Mouse (Mus musculus) E14TG2a.4 (cell line): ENCODE measurements at regions not wholly inside any gene's neighbourhood (a gene's known extent, or its start where the extent isn't known, plus 50 kb on each side); places are given as distances from the start of the nearest gene placed in this dataset.

Source experiments
- H3K27me3 ChIP-seq: 2 replicates; pipeline ENCODE4 v1.6.1; 2014; ENCODE audit warnings: low read length, control low read depth; ENCODE audit not compliant: insufficient read depth
- H3K36me3 ChIP-seq: 2 replicates; pipeline ENCODE4 v1.6.1; 2014; ENCODE audit warnings: low read length, control low read depth; ENCODE audit not compliant: insufficient read depth
- H3K4me1 ChIP-seq: replicated peaks from 2 replicates; pipeline ENCODE4 v1.6.1; 2014; ENCODE audit warnings: low read depth, low read length, control low read depth
- H3K4me3 ChIP-seq: replicated peaks from 2 replicates; pipeline ENCODE4 v1.5.1; 2014; ENCODE audit warnings: mild to moderate bottlenecking, low read length
- H3K9me3 ChIP-seq: 2 replicates; pipeline ENCODE4 v1.6.1; 2014; ENCODE audit warnings: low read length, control low read depth
- CTCF ChIP-seq: conservative IDR thresholded peaks from 2 replicates; pipeline ENCODE4 v1.5.1; 2014; ENCODE audit warnings: low read length
- NANOG ChIP-seq: IDR thresholded peaks from 2 replicates; pipeline ENCODE4 v1.6.1; 2014; ENCODE audit warnings: borderline replicate concordance, low read length, mixed read lengths
- POU5F1 ChIP-seq: IDR thresholded peaks from 2 replicates; pipeline ENCODE4 v1.6.1; 2014; ENCODE audit warnings: low read length, borderline replicate concordance

- TF ChIP-seq CTCF (no peak), NANOG (no peak), POU5F1 (no peak)
- no peaks in the 10 kb centered on the region for H3K36me3 ChIP-seq
These were observed 199.9 kb upstream of the Ankrd55 start for GRCm38 (mm10) chr13:112088312-112088771.

DNA sequence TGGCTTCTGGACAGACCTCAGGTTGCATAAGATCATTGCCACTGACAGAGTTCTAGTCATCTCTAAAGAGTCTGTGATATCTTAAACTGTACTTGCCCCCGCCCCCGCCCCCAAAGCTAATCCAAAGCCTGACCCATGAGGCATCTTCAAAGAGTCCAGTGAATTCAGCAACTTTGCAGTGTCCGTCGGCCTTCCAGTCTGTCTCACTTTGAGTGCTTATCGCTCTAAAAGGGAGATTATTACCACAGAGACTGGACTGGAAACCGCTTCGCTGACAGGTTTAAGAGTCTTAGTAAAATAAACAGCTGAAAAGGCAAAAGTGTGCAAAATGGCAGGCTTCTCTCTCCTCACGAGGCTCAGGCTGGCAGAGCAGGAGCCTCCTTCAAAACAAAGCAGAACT lies 197.5 kb upstream of the Ankrd55 start:
- Histone ChIP-seq H3K9me3 (no peaks in the 10 kb centered on the region), H3K27me3 (peaks cover 12% of the 10 kb centered on the region), H3K4me3 (no peak overlapping the region), H3K4me1 (peaks cover 8% of the 10 kb centered on the region), H3K36me3 (no peaks in the 10 kb centered on the region)
- TF ChIP-seq POU5F1 (no peak), CTCF (no peak), NANOG (no peak)

More at GRCm38 (mm10) chr13:112088312-112088771, 199.9 kb upstream of the Ankrd55 start:
- Histone ChIP-seq H3K27me3 (peaks cover 11% of the 10 kb centered on the region), H3K9me3 (no peaks in the 10 kb centered on the region), H3K4me1 (peaks cover 8% of the 10 kb centered on the region), H3K4me3 (no peak overlapping the region)

- no peaks in the 10 kb centered on the region for H3K36me3 ChIP-seq
- H3K4me3 ChIP-seq: no peak overlapping the region
- H3K27me3 ChIP-seq: peaks cover 26% of the 10 kb centered on the region
- H3K4me1 ChIP-seq: peaks cover 7% of the 10 kb centered on the region; the same call in 1 of the 2 replicates
- no peaks in the 10 kb centered on the region for H3K9me3 ChIP-seq
- TF ChIP-seq NANOG (no peak), CTCF (no peak), POU5F1 (no peak)
These were observed 192.6 kb upstream of the Ankrd55 start for GRCm38 (mm10) chr13:112095595-112096139.

DNA sequence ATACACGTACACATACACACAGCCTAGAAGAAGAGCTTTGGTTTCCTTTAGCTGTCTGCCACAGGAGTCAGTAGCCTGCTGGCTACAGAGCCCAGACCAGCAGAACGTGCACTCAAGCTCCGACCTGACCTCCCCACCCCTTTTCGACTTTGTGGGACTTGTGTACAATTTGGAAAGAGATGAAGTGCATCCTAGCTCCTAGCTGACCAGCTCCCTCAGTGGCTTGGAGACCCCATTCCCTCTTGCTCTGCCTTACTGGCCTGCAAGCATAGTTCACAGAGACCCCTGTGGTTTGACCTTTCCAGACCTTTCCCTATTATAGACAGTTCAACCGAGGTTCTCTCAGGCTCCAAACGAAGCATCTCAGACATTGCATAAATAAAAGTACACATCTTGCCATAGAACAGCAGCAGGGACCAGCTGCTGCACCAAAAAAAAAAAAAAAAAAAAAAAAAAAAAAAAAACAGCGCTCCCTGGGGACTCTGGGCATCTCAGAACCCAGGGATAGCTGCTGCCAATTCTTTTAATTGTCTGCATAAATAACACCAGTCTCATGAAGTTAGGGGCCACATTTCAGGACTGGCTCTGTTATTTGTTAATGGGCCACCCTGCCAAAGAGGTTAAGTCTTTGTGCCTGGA lies 188.2 kb upstream of the Ankrd55 start:
- no peaks in the 10 kb centered on the region for H3K9me3 ChIP-seq
- no peak for TF ChIP-seq NANOG
- TF ChIP-seq POU5F1: no peak
- no peak for TF ChIP-seq CTCF
- peaks cover 35% of the 10 kb centered on the region for H3K27me3 ChIP-seq
- H3K4me3 ChIP-seq: peak overlapping the region; percentile 67
- H3K36me3 ChIP-seq: no peaks in the 10 kb centered on the region
- peaks cover 30% of the 10 kb centered on the region for H3K4me1 ChIP-seq

DNA sequence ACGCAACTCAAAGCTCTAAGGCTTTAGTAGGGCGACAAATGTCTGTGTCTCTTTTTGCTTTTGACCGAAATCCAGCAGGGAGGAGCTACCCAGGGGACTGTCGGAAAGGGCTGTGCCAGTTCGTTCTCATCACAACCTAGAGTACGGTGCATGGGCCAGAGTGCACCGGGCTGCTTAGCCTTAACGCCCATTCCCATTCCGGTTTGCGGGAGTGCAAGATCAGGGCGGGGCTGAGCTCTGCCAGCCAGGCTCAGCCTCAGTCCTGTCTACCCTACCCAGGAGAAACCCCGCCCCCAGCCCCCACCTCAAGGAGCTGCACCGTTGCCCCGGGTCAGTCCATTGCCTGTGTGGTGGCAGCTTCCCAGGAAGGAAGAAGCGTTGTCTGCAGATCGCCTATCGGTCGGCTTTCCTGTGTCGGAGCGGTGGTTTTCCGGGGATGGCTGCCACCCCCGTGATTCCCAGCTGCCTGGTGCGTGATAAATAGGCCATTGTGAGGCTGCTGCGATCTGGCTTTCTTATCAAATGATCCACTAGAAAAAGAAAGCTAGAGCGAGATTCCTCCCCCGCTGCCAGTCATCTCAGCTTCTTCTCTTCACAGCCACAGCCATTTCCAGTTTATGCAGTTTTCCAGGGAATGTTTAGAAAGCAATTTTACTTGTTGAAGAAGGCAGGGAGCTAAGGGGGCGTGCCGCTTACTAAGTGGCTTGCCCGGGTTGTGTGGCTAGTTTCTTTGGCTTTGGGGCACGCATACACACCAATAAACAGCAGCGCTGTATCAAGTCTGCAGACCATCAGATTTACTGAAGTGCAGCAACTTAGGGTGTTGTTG lies 187.4 kb upstream of the Ankrd55 start:
- Histone ChIP-seq H3K36me3 (no peaks in the 10 kb centered on the region), H3K27me3 (peaks cover 29% of the 10 kb centered on the region), H3K4me3 (peak overlapping the region; percentile 67), H3K9me3 (no peaks in the 10 kb centered on the region), H3K4me1 (peaks cover 30% of the 10 kb centered on the region)
- no peak for TF ChIP-seq NANOG
- no peak for TF ChIP-seq POU5F1
- TF ChIP-seq CTCF: no peak

DNA sequence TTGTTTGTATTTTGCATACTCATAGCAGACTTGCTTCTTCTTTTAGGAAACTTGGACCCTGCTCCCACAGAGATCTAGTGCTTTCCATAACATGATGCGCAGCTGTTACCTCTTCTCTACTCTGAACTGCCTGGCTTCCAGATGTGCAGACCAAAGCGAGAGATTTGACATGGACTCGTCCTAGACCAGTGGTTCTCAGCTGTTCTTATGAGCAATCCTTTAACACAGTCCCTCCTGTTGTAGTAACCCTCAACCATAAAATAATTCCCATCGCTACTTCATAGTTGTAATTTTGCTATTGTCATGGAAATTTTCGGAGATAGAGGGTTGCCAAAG lies 186.9 kb upstream of the Ankrd55 start:
- Histone ChIP-seq H3K36me3 (no peaks in the 10 kb centered on the region), H3K4me3 (no peak overlapping the region; the same call in 1 of the 2 replicates), H3K4me1 (peaks cover 30% of the 10 kb centered on the region), H3K27me3 (peaks cover 25% of the 10 kb centered on the region), H3K9me3 (no peaks in the 10 kb centered on the region)
- TF ChIP-seq NANOG (no peak), CTCF (no peak), POU5F1 (no peak)

DNA sequence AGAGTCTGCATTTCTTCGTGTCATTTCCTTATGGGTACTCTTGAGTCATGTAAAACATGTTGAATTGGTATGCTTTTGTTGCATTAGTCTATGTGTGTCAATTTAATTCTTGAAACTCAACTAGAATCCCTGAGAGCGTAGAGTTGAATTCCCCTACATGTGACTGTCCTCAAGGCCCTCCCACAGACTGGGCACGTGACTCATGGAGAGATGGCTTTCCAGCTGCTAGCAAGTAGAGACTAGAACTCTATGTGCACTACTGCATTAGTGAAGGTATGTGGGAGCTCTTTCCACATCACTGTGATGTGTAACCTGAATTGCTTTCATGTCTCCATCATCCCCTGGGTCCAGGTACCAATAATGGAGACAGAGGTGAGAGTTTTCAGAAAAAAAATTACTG lies 182.3 kb upstream of the Ankrd55 start:
- TF ChIP-seq CTCF (no peak), POU5F1 (no peak), NANOG (no peak)

DNA sequence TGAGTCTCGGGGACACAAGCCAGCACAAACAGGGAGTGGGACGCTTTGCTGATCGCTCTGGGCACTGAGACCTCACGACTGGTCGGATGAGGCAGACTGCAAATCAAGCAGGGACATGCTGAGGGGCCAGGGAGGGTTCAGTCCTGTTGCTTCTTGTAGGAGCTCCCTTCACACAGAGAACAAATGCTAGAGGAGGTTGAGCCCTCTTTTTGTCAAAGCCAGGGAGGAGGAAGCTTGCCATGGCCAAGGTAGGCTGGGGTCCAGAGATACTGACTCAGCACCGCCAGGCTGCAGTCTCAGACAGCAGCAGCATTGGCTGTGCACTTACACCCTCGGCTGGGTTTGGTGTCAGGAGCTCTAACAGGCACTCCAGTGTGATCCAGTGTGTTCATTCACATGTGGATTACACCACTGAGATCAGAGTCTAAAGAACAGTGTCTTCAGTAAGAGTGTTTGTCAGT lies 173.5 kb upstream of the Ankrd55 start:
- Histone ChIP-seq H3K27me3 (peaks cover 18% of the 10 kb centered on the region; the same call in 1 of the 2 replicates), H3K9me3 (peaks cover 16% of the 10 kb centered on the region), H3K4me3 (no peak overlapping the region), H3K4me1 (0 out of 2 replicates have a peak, but pooled peaks cover 2% of the 10 kb centered on the region), H3K36me3 (no peaks in the 10 kb centered on the region)
- TF ChIP-seq CTCF: no peak
- no peak for TF ChIP-seq POU5F1
- TF ChIP-seq NANOG: no peak

More for the DNA sequence above, 182.3 kb upstream of the Ankrd55 start:
- Histone ChIP-seq H3K36me3 (no peaks in the 10 kb centered on the region), H3K4me1 (peaks cover 25% of the 10 kb centered on the region), H3K4me3 (no peak overlapping the region), H3K9me3 (peaks cover 2% of the 10 kb centered on the region), H3K27me3 (peaks cover 16% of the 10 kb centered on the region)
